Mouse (Mus musculus) embryonic facial prominence, embryonic 14.5 days (tissue): Measurements from ENCODE around the gene Mccc2. TPM values are rescaled to one million over a fixed set of nuclear protein-coding genes. Genes with fewer than 3 reads are reported as not detected.

Experiments used
- ATAC-seq: fragments of 200-750 bp; cut with Nextera tagmentation; 2 replicates; pipeline ENCODE4 v1.8.0; 2017; ENCODE audit warnings: low read depth, moderate number of reproducible peaks, moderate TSS enrichment
- DNase-seq: peaks from one replicate; pipeline ENCODE4 v3.0.0-alpha.2; 2015; ENCODE audit warnings: low spot score
- H3K27ac ChIP-seq: fragments of 300-500 bp; sonication (generic); replicated peaks from 2 replicates; pipeline ENCODE4 v1.5.1; 2014; ENCODE audit warnings: low read depth, mild to moderate bottlenecking, low read length, moderate library complexity
- H3K27me3 ChIP-seq: fragments of 300-500 bp; sonication (generic); replicated peaks from 2 replicates; pipeline ENCODE4 v1.6.1; 2014; ENCODE audit warnings: low read length; ENCODE audit not compliant: control insufficient read depth, insufficient read depth
- H3K36me3 ChIP-seq: fragments of 300-500 bp; sonication (generic); 2 replicates; pipeline ENCODE4 v1.6.1; 2014; ENCODE audit warnings: low read length, mixed read lengths; ENCODE audit not compliant: control insufficient read depth, insufficient read depth
- H3K4me1 ChIP-seq: fragments of 300-500 bp; sonication (generic); 2 replicates; pipeline ENCODE4 v1.6.1; 2014; ENCODE audit warnings: antibody characterized with exemption, low read length; ENCODE audit not compliant: control insufficient read depth, insufficient read depth
- H3K4me2 ChIP-seq: fragments of 300-500 bp; sonication (generic); 2 replicates; pipeline ENCODE4 v1.6.1; 2014; ENCODE audit warnings: low read depth, mild to moderate bottlenecking, low read length, moderate library complexity, mixed read lengths
- H3K4me3 ChIP-seq: fragments of 300-500 bp; sonication (generic); 2 replicates; pipeline ENCODE4 v1.5.1; 2014; ENCODE audit warnings: low read depth, mild to moderate bottlenecking, low read length
- H3K9ac ChIP-seq: fragments of 300-500 bp; sonication (generic); 2 replicates; pipeline ENCODE4 v1.6.1; 2014; ENCODE audit warnings: low read depth, mild to moderate bottlenecking, low read length, moderate library complexity, mixed read lengths
- H3K9me3 ChIP-seq: fragments of 300-500 bp; sonication (generic); 2 replicates; pipeline ENCODE4 v1.6.1; 2016; ENCODE audit warnings: low read length; ENCODE audit not compliant: control insufficient read depth
- WGBS: fragments of 180-500 bp; shearing (Covaris S2); extraction: QIAGEN DNeasy Blood & Tissue Kit; methylation state at CpG from one replicate; pipeline ENCODE4 v1.1.7; 2014; 5-methylcytosine and 5-hydroxymethylcytosine counted together
- polyA plus RNA-seq: library from polyadenylated mRNA; unstranded; fragments of >200 nt; fragmentation: Nextera tagmentation; extraction: Ambion mirVana; gene quantifications from 2 replicates; pipeline ENCODE4 v1.2.1, GENCODE M21; 2014

Mccc2 gene
- polyA plus RNA-seq, 1 experiment from 2014 or later = 37.5 TPM

DNA sequence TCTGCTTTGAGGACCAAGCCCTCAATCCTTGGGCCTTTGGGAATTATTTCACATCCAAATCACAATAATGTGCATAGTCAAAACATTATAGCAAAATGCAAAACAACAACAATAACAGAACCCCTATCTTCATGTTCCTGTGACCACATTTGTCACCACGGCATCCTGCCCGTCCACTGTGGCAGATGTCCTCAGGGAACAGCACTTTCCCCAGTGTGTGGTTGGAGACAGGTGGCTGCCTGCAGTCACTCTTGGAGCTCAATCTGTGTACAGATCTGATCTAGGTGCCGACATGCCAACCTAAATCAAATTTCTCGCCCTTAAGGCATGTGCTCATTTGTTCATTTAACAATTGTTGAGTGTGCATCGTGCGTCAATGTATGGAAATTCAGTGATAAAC, 83.9 kb downstream of the Mccc2 start:
- ATAC-seq (no peak), DNase-seq (no peak)
- Histone ChIP-seq H3K4me1 (no peaks in the 10 kb centered on the region), H3K9me3 (no peaks in the 10 kb centered on the region), H3K27ac (no peak overlapping the region), H3K27me3 (no peaks in the 10 kb centered on the region), H3K36me3 (no peaks in the 10 kb centered on the region), H3K4me2 (no peak overlapping the region), H3K9ac (no peak overlapping the region), H3K4me3 (no peak overlapping the region)
- WGBS = 73% methylated on average over 6 of the region's 6 CpGs

DNA sequence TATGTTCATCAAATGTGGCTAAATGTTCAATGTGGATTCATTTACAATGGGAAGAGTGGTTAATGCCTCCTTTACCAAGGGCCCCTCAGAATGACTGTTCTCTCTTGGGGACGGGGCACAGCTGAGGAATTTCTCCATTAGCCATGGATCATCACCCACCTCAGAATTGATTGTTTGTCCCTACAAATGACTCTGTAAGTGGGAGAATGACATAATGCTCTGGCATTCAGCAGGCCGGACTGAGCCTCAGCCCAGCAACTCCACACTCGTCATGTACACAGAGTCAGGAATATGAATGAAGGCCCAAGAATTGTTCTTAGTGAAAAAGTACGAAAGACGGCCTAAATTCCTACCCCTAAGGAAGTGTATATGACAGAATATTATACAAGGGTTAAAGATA, 89.2 kb downstream of the Mccc2 start:
- Histone ChIP-seq H3K4me1 (no peaks in the 10 kb centered on the region), H3K9ac (no peak overlapping the region), H3K27ac (no peak overlapping the region), H3K27me3 (no peaks in the 10 kb centered on the region), H3K4me3 (no peak overlapping the region), H3K9me3 (no peaks in the 10 kb centered on the region), H3K36me3 (no peaks in the 10 kb centered on the region), H3K4me2 (no peak overlapping the region)
- ATAC-seq (no peak), DNase-seq (no peak)
- WGBS = 72% methylated on average over 5 of the region's 5 CpGs

DNA sequence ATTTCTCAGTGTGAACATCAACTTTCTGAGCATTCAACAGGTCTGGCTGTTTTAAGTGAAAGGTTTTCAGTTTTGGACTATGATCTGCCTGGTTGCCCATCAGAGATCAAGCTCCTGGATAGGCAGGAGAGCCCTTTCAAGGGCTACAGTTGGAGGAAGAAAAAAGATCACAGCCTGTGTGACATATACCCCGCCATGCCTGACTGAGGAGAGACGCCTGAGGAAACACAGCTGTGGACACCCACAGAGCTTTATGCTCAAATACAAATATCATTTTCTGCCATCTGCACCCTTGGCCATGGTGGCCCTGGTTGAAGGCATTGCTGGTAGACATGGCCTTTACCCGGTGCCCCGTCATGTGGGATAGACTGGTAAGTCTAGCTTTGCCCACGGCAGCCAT, 99.8 kb downstream of the Mccc2 start:
- Histone ChIP-seq H3K4me1 (no peaks in the 10 kb centered on the region), H3K9ac (no peak overlapping the region), H3K4me2 (no peak overlapping the region), H3K36me3 (no peaks in the 10 kb centered on the region), H3K9me3 (no peaks in the 10 kb centered on the region), H3K4me3 (no peak overlapping the region), H3K27me3 (no peaks in the 10 kb centered on the region), H3K27ac (no peak overlapping the region)
- DNase-seq (no peak), ATAC-seq (no peak)
- 80% methylated on average over 5 of the region's 5 CpGs for WGBS

DNA sequence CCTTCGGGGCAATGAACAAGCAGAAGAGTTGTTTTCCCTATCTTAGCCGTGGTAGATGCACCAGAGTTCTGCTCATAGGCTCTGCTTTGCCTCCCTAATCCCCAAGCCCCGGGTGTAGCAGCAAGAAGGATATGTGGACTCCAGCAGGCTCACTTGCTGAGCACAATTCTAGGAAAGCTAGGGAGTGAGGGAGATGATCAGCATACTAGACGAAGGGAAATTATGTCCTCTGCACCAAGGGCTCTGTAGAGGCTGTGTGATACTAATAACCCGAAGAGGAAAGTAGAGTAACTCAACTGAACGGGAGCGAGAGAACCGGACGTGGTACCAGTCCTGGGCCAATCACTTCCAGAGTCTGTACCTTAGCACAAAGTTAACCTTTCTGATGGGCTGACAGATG, 114.5 kb downstream of the Mccc2 start, which contains the start of gene Cartpt:
Gene Cartpt, minus strand, starts transcription at position 127 of the 400 bp plus-strand sequence.
- Histone ChIP-seq H3K9me3 (no peaks in the 10 kb centered on the region), H3K4me1 (0 out of 2 replicates have a peak, but pooled peaks cover 6% of the 10 kb centered on the region), H3K9ac (no peak within 1 kb of the TSS), H3K4me3 (peak within 1 kb of the TSS; percentile 21), H3K27me3 (peaks cover 47% of the 10 kb centered on the region), H3K27ac (no peak within 1 kb of the TSS), H3K4me2 (peak within 1 kb of the TSS; percentile 45), H3K36me3 (no peaks in the 10 kb centered on the region)
- ATAC-seq (no peak), DNase-seq (no peak)
- WGBS = 37% methylated on average over 9 of the region's 9 CpGs

DNA sequence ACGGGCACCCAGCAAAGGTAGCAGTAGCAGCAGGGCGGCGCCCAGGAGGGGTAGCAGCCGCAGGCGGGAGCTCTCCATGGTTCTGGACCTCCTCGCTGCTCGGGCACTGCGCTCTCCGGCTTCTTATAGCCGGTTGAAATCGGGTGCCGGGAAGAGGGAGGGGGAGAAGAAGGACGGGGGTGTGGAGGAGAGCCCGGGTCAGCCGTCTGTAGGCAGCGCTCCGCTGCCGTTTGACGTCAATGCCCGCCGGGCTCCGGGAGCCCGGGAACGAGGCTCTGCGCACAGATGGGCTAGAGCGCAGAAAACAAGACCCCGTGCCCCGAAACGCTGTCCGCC, 114.9 kb downstream of the Mccc2 start:
- peak; percentile 82 for DNase-seq
- Histone ChIP-seq H3K4me3 (peak overlapping the region; percentile 21), H3K27ac (no peak overlapping the region), H3K4me2 (peak overlapping the region; percentile 45), H3K9me3 (no peaks in the 10 kb centered on the region), H3K9ac (no peak overlapping the region), H3K36me3 (no peaks in the 10 kb centered on the region), H3K4me1 (0 out of 2 replicates have a peak, but pooled peaks cover 6% of the 10 kb centered on the region), H3K27me3 (peaks cover 47% of the 10 kb centered on the region)
- WGBS = 0% methylated on average over 27 of the region's 30 CpGs
- peak; percentile 62 for ATAC-seq

DNA sequence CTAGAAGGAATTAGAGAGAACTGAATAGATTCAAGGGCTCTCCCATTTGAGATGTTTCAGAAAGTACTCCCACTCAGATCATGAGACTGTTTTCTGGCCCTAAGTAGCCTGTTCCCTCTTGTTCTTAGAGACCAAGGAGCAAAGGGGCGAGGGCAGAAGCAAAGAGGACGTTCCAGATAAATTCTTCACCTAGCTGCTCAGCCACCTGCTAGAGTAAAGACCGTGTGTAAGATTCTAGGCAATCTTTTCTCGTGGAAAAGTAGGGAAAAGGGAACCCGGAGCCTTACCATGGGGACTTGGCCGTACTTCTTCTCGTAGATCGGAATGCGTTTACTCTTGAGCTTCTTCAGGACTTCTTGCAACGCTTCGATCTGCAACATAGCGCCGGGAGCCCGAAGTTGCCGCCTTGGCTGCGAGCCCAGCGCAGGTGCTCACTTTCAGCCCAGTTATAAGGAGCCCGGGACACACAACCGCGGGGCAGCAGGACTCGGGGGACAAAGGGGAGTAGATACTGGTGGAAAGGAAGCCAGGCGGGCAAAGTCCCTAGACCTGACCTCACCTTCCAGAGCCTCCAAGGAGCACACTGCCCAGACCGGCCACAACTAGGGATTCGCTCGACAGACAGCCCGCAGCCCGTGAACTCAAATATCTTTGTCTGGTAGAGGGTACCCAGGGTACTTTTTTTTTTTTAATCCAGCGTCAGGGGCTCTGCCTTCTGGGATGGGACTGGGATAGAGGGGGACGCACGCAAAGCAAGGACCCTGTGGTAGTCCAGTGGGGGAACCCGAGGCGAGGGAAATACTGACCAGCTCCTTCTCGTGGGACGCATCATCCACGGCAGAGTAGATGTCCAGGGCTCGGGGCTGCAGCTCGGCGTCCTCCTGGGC, 115.5 kb downstream of the Mccc2 start:
- Histone ChIP-seq H3K9me3 (no peaks in the 10 kb centered on the region), H3K4me2 (peak overlapping the region; percentile 45), H3K36me3 (no peaks in the 10 kb centered on the region), H3K27me3 (peaks cover 47% of the 10 kb centered on the region), H3K4me1 (0 out of 2 replicates have a peak, but pooled peaks cover 6% of the 10 kb centered on the region), H3K27ac (no peak overlapping the region), H3K9ac (no peak overlapping the region), H3K4me3 (peak overlapping the region; percentile 21)
- ATAC-seq (no peak; the same call in 1 of the 2 replicates), DNase-seq (no peak)
- WGBS = 5% methylated on average over 37 of the region's 38 CpGs

DNA sequence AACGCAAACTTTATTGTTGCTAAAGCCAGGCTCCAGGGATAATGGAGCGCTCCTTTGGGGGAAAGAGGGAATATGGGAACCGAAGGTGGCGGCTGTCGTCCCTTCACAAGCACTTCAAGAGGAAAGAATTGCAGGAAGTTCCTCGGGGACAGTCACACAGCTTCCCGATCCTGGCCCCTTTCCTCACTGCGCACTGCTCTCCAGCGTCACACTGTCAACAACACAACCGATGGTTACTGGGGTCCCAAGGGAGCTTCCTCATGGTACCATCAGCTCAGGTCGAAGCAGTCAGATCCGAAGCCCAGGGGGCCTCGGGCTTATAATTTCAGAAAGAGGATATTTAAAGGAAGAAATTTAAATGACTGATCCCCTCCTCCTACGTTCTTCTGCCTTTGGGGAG, 116.6 kb downstream of the Mccc2 start:
- H3K4me3 ChIP-seq = no peak overlapping the region
- DNase-seq (peak; percentile 34), ATAC-seq (peak; percentile 78)
- peaks cover 47% of the 10 kb centered on the region for H3K27me3 ChIP-seq
- no peak overlapping the region for H3K27ac ChIP-seq
- H3K9ac ChIP-seq = no peak overlapping the region
- no peaks in the 10 kb centered on the region for H3K9me3 ChIP-seq
- 0 out of 2 replicates have a peak, but pooled peaks cover 6% of the 10 kb centered on the region for H3K4me1 ChIP-seq
- H3K4me2 ChIP-seq = no peak overlapping the region
- H3K36me3 ChIP-seq = no peaks in the 10 kb centered on the region
- WGBS = 18% methylated on average over 14 of the region's 14 CpGs
